Mouse (Mus musculus) urinary bladder, postnatal 36 days (tissue): ENCODE results near the gene Yju2.

Experiments used
- DNase-seq, 2 experiments: peaks; one replicate each; pipeline ENCODE4 v3.0.0; 2022; ENCODE audit warnings: low spot score in 2 of 2, mixed read lengths in 1 of 2

Yju2 gene

DNA sequence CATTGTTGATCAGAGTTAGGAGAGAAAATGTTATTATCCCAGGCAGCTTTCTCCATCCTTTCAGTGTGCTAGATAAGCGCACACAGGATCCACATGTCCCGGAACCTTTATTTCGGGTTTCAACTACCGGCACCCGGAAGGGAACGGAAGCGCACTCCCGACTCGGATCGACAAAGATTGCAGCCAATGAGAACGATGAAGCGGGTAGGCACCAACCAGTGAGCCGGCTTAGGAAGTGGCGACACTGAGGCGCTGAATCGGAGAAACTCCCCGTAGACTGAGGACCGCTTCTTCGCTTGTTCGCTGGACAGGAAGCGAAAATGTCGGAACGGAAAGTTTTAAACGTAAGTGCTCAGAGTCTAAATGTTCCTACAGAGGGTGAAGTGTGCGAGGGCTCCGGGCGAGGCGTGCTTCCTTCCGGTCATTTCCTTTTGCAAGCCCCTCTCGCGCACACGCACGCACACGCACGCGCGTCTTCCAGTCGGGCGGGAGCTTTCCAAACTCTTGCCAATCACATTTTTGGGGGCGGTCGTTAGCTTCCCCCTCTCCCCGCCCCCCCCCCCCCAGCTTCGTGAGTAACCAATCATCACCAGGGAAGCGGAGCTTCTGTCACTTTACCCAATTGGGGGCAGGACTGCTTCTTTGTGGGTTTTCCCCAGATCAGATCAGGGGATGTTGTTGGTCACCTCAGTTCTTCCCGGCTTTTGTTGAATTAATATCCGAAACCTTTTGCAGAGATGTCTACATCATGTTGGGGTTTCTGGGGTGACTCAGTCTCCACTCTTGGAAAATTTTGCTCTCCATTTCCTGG, at the start of gene Yju2:
Yju2 (plus strand) TSS at position 182 of the 811 bp plus-strand sequence.
- DNase-seq = peak; percentile 90 to 91

GRCm38 (mm10) chr17:55931553-55932502, 27.1 kb upstream of the Yju2 start:
- DNase-seq = peak; percentile 35 to 48

DNA sequence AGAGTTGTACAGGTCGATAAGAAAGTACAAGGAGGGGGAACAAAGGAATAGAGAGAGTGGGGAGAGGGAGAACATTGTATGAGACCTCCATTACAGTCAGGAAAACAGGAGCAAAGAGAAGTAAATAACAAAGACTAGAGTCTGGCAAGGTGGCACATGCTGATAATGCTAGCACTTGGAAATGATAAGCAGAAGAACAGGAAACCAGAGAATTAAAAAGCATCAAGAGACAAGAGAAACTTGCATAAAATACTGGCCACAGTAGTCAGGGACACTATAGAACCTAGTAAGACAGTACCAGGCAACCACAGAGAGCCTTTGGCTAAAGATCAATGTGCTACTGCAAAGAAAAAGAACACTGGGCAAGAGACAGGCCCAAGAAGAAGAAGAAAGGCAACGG, 26.3 kb upstream of the Yju2 start:
- no peak for DNase-seq

DNA sequence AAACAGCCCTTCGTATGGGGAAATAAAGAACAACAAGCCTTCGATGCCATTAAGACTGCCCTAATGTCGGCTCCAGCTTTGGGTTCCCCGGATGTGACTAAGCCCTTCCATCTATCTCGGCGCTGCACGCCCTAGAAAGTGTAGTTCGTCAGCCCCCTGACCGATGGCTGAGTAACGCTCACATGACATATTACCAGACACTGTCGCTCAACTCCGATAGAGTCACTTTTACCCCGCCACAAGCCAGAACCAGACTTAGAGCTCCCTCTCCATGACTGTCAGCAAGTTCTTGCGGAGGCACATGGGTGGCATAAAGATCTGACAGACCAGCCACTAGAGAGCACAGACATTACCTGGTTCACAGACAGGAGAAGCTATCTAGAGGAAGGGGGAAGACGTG, 25.7 kb upstream of the Yju2 start:
- no peak for DNase-seq

DNA sequence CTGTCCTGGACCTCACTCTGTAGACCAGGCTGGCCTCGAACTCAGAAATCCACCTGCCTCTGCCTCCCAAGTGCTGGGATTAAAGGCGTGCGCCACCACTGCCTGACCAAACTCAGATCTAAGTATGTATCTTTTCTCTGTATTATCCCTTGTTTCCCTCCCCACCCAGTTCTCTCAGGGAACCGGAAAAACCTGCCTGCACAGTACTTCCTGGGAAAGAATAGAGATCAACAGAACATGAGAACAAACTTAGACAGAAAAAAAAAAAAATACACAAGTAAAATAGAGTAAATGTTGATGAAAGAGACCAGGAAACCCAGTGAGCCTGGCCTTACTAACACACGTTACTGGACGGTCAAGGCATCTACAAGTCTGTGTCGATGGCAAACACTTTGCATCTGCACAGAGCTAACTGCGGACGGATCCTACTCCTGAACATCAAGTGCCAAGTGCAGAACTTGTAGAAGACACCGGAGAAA, 14.5 kb upstream of the Yju2 start:
- DNase-seq = peak in 1 of 2 experiments; percentile 34

- DNase-seq = peak; percentile 86 to 93
Measured at GRCm38 (mm10) chr17:55944866-55945682, 13.8 kb upstream of the Yju2 start.

DNA sequence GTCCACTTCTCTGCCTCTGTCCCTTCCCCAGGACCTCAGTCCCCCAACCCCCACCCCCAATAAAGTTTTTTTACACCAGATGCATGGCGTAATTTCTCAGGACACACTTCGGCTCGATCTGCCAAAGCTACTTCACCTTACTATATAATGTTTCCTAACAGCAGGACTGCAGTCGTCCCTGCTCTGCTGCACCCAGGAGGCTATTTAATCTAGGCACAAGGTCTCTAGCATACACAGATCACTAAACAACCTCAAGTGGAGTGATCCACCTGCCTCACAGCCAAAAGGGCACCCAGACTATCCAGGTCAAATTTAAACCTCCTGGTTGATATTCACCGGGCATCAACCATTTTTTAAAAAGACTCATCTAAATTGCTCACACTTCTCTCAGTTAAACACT, 13.2 kb upstream of the Yju2 start:
- DNase-seq = no peak

- no peak for DNase-seq
Measured at GRCm38 (mm10) chr17:55948647-55949046, 10.3 kb upstream of the Yju2 start.

- DNase-seq = no peak
Measured at GRCm38 (mm10) chr17:55949400-55949799, 9.5 kb upstream of the Yju2 start, which contains the start of gene Zfp119b. Gene Zfp119b (minus strand): TSS chr17:55949500.

GRCm38 (mm10) chr17:55950601-55951000, 8.3 kb upstream of the Yju2 start:
- DNase-seq = no peak

DNA sequence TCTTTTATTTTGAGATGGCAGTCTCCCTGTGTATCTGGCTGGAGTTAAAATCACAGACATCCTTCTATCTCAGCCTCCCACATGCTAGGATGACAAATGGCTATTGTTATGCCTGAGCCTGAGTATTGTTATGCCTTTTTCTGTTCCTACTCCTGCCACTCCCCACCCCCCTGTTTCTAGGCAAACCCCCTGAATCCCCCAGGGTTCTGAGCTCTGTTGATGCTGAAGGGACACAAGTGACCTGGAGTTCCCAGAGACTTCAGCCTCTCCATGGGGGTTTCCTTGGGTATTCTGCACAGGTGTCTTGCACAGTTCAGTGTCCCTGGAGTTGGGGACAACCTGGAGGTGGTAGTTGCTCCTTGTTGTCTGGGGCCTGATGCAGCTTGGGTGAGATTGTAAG, 6.9 kb upstream of the Yju2 start:
- no peak for DNase-seq

DNA sequence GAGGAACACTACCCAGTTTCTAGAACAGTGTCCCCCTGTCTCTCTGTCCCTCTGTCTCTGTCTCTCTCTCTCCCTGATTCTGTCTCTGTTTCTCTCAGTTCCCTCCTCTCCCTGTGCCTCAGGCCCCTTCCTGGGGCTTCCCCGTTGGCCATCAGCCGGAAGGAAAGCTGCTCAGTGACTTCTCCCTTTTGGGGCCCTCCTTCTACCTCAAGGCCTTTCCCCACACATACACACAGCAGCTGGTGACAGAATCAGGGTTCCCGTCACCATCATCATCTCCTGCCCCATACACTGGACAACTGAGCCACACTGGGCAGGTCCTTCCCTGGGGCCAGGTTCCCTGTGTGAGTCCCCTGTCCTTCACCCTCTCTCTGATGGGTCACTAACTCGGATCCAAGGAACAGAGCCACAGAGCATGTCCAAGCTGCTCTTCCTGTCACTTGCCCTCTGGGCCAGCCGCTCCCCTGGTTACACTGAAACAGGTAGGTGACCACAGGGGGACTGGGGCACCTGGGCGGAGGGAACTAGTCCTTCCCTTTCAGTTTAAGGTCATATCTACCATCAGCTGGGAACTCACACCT, 6.4 kb upstream of the Yju2 start, which contains the start of gene Ebi3:
Ebi3 (plus strand) TSS at position 194 of the 581 bp plus-strand sequence.
- DNase-seq = no peak

- no peak for DNase-seq
Measured at GRCm38 (mm10) chr17:55953751-55954150, 5.1 kb upstream of the Yju2 start.

DNA sequence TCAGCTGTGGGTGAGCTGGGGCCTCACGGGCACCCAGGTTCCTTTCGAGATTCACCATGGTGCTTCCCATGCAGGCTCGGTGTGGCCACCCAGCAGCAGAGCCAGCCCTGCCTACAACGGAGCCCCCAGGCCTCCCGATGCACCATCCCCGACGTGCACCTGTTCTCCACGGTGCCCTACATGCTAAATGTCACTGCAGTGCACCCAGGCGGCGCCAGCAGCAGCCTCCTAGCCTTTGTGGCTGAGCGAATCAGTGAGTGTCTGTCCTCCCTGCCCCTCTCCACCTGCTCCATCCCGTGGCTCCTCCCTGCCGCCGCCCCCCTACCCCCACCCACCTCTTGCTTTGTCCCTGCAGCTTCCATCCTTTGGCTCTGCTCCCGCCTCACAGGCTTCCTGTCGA, 4.7 kb upstream of the Yju2 start:
- no peak for DNase-seq

- DNase-seq = peak; percentile 71 to 80
Measured at GRCm38 (mm10) chr17:55956129-55956528, 2.8 kb upstream of the Yju2 start.

GRCm38 (mm10) chr17:55956591-55956990, 2.3 kb upstream of the Yju2 start:
- no peak for DNase-seq

DNA sequence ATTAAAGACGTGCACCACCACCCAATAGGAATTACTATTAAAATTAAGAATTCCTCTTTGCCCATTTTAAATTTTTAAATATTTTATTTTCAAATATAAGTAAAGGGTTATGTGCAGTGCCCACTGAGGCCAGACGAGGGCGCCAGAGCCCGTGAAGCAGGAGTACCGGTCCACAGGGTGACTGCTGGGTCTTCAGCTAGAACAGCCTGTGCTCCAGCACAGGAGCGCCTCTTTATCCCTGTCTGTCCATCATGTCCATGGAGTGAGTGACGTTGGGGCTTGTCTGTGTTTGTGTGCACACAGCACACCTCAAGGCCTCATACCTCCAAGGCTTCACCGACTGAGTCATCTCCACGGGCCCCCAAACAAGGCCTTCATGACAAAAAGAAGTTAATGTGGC, 1.7 kb upstream of the Yju2 start:
- peak; percentile 55 to 67 for DNase-seq

GRCm38 (mm10) chr17:55957726-55958583, 944 bp upstream of the Yju2 start:
- no peak for DNase-seq

DNA sequence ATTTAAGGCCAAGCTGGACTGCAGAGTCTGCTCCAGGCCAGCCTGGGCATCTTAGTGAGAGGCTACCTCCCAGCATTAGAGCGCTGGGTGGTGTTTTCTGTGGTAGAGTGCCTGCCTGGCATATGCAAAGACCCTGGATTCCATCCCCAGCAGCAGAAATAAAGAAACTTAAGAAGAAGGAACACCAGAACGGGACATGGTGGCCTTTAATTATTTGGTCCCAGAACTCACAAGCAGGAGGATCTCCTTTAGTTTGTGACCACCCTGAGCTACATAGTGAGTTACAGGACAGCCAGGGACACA, 364 bp upstream of the Yju2 start:
- DNase-seq = no peak
